Mouse (Mus musculus): ENCODE results near the gene Rpl36. TPM values are rescaled to one million over a fixed set of nuclear protein-coding genes. Genes with fewer than 3 reads are reported as not detected.
A peak's percentile ranks its signal among the peaks of the same experiment; 100 is the strongest.
"Not testable (repeated sequence)": the region's sequence is repeated elsewhere in the genome, so short reads cannot be mapped to it uniquely, and the experiment has no call there.

Rpl36 gene
- polyA plus RNA-seq, 1 experiment, result 1,153 TPM

- DNase-seq (ENCODE audit: extremely low spot score in 1 of 2, low spot score in 1 of 2), result no peak
Measured at GRCm38 (mm10) chr17:56607521-56608062, 5.6 kb upstream of the Rpl36 start.

DNA sequence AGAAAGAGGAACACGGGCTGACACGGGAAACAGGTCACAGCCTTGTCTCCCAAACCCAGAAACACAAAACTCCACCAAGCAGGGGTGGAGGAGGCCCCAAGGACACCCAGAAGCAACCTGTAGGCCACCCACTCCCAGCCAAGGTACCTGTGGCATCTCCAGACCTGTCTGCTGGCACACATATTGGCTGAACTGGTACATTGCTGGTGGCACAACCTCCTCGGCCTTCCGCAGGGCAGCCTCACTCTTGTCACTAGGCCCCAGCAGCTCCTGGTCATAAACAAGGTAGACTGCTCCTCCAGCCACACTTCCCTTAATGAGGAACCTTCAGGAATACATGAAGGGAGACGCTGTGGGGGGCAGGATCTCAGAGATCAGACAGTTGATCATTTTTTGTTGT is 4.5 kb upstream of the Rpl36 start:
- no peak for DNase-seq (ENCODE audit: extremely low spot score in 1 of 2, low spot score in 1 of 2)

DNA sequence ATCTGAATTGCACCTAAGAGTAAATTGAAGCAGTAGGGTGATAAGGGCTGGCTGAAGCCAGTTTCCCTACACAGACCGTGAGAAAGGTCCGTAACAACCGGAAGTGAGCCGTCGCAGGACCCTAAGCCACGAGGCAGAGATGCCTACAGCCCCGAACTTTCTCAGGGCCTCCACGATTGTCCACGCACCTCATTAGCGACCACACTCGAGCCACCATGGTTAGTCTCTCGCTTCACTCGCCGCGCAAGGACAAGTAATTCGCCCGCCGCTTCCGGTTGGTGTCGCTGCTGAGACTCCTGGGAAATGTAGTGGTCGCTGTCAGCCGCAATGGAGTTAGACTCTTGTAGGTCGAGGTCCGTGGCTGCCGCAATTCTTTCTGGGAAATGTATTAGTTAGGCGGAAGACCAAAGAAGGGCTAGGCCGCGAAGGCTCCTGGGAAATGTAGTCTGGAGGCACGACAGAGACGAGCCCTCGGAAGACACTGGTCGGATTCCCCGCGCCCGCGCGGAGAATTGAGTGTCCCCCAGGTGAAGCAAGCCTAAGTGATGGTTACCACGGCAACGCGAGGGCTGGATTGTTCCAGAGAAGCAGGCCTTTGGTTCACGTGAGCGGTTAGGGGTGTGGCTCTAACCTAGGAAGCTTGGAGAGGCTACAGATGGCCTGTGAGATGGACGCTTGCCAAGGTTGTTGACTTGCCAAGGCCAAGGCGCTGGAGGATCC is 3.6 kb upstream of the Rpl36 start, which contains the start of gene 2410015M20Rik:
2410015M20Rik (minus strand) TSS at position 320 of the 720 bp plus-strand sequence.
- peak; percentile 98 for DNase-seq (ENCODE audit: extremely low spot score in 1 of 2, low spot score in 1 of 2)

DNA sequence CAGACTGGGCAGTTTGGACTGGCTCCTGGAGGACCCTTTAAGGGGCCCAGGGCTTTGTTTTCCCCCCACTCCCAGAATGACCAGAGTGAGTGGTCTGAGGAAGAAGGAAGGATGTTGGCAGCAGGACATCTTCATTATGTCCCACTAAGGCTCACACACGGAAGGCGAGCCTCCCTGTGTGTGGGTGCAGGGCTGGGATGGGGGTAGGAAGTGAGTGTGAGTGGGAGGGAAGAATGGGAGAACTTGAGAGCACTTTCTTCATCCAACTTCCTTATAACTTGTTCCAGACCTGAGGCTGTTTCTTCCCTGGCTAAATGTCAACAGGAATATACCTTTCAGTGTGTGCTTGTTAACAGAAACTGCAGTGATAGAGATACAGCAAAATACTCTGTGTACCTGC is 1.9 kb upstream of the Rpl36 start:
- DNase-seq (ENCODE audit: extremely low spot score in 1 of 2, low spot score in 1 of 2), result no peak

DNA sequence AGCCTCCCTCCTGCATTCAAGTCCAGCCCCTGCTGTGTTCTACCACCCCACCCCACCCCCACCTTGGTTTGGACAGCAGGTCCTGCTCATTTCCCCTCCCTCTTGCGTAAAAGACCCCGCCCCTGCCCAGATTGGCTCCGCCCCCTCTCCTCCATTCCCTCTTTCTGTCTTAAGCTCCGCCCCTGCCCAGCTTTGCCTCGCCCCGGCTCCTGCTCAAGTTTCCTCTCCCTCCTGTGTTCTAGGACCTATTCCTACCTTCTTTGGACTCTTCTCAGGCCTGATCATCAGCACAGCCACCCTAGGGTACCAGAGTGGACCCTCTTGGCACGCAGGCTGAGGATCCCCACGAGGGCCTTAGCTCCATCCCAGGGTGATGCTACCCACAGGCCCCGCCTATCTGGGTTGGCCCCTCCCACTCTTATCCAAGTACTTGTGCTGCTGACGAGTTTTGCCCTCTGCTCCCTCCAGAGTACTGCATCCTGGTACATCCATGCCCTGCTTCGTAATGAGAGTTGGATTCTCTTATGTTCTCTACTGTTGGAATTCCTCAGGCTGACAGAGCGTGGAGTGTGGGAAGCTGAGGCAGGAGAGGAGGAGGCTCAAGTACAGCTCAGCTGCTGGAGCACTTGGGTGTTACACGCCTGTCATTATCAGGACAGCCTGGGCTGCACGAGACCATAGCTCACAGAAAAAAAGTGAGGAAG is 1.2 kb upstream of the Rpl36 start:
- no peak for DNase-seq (ENCODE audit: extremely low spot score in 1 of 2, low spot score in 1 of 2)

- not testable (repeated sequence) for DNase-seq (ENCODE audit: extremely low spot score in 1 of 2, low spot score in 1 of 2)
Measured at GRCm38 (mm10) chr17:56612565-56612939, 664 bp upstream of the Rpl36 start.

- DNase-seq (ENCODE audit: extremely low spot score in 1 of 2, low spot score in 1 of 2), result not testable (repeated sequence)
Measured at GRCm38 (mm10) chr17:56613893-56614292, 677 bp downstream of the Rpl36 start.

- DNase-seq (ENCODE audit: extremely low spot score in 1 of 2, low spot score in 1 of 2), result no peak
Measured at GRCm38 (mm10) chr17:56614391-56615135, 1.3 kb downstream of the Rpl36 start.

GRCm38 (mm10) chr17:56615136-56615784 is 2.0 kb downstream of the Rpl36 start:
- DNase-seq (ENCODE audit: extremely low spot score in 1 of 2, low spot score in 1 of 2), result no peak

DNA sequence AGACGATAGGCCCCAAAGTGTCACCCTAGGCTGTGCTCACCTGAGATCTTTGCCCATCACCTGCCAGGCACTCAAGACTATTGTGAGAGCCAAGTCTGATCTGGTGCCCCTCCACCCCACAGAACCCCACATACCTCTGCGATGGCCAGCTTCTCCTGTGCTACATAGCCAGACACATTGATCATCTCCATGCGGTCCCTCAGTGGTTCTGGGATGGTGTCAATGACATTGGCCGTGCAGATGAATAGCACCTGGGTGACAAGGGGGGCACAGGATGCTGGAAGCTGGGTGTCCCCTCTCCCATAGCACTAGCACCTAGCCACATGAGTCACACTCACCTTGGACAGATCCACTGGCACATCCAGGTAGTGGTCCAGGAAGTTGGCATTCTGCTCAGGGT is 2.6 kb downstream of the Rpl36 start:
- DNase-seq (ENCODE audit: extremely low spot score in 1 of 2, low spot score in 1 of 2), result no peak

DNA sequence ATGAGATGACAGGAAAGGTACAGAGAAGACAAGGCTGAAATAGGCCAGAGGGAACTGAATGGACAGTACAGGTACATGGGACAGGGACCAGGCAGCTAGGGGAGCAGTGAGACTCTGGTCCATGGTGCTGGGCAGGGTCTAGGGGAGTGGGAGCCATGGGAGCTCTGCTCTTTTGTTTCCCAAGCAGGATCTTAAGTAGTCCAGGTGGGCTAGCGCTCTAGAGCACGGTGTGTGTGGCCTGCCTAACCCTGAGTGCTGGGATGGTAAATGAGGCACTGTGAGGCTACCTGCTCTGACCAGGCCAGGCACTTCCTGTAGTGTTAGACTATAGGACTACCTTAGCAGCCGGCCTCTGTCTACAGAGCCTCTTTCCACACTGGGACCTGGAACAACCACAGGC is 3.5 kb downstream of the Rpl36 start:
- DNase-seq (ENCODE audit: extremely low spot score in 1 of 2, low spot score in 1 of 2), result no peak

DNA sequence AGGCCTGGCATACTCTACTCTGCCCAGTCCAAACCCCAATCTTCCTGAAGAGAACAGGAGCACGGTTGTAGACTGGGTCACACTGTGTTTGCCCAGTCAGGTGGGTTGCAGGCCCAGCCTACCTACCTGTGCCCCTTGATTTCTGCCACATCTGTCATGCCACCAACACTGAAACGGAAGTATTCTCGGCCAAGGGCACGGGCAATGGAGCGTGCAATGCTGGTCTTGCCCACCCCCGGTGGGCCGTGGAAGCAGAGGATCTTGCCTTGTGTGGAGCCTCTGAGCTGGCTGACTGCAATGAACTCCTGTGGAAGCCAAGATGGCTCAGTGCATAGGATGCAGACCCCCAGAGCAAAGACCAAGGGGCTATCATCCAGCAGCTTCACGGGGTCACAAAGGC is 4.4 kb downstream of the Rpl36 start:
- DNase-seq (ENCODE audit: extremely low spot score in 1 of 2, low spot score in 1 of 2), result no peak

- no peak for DNase-seq (ENCODE audit: extremely low spot score in 1 of 2, low spot score in 1 of 2)
Measured at GRCm38 (mm10) chr17:56625495-56625894, 12.3 kb downstream of the Rpl36 start.

DNA sequence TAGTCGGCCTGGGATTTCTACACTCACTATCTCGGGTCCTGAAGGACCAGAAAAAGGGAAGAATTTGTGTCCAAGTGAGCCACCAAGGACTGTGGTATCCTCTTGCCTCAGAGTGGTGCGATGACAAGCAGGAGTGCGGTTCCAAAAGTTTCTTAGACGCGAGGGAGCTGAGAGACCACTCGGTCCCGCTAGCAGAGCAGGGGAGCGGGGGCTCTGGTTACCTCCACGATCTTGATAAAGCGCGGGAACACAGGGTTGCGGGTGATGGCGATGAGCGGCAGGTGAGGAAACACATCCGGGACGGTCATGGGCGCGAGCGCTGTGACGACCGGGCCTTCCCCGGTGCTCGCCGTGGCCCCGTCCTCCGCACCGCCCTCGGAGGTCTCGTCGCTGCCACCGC is 13.0 kb downstream of the Rpl36 start:
- DNase-seq (ENCODE audit: extremely low spot score in 1 of 2, low spot score in 1 of 2), result no peak

DNA sequence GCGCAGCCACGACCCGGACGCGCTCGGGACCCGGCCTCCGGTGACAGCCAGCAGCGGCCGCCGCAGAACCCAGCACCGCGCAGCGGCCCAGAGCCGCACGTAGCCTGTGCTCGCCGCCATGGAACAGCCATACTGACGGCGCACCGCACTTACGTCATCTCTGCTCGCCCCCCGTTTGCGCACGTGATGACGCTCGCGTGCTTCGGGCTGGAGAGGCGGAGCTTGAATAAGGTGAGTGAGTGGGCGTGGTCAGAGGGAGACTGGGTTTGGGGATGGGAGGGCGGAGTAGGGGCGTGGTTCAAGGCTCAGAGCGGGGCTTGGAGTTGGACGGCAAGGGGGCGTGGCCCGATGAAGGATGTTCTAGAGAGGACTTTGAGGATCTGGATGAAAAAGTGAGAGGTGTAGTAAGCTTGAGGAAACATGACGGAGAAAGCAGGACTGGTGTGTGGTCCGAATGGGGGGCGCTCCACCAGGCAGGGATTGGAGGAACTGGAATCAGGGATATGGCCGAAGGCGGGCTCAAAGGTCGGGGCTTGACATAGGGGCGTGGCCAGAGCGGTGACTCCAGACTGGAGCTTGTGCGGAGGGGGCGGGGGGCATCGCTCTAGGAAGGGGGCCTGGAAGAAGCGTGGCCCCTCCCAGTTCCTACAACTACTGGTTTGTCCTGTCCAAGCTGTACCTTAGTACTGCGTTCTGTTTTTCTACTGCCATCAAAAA is 13.7 kb downstream of the Rpl36 start, which contains the start of gene Lonp1:
Lonp1 (minus strand) TSS at position 134 of the 717 bp plus-strand sequence.
- peak; percentile 94 to 98 for DNase-seq (ENCODE audit: extremely low spot score in 1 of 2, low spot score in 1 of 2)

- DNase-seq (ENCODE audit: extremely low spot score in 1 of 2, low spot score in 1 of 2), result no peak
Measured at GRCm38 (mm10) chr17:56627530-56628277, 14.5 kb downstream of the Rpl36 start, which contains the start of gene Catsperd. Catsperd (plus strand) TSS chr17:56628143.

GRCm38 (mm10) chr17:56629800-56630781 is 16.9 kb downstream of the Rpl36 start:
- not testable (repeated sequence) for DNase-seq (ENCODE audit: extremely low spot score in 1 of 2, low spot score in 1 of 2)

- DNase-seq (ENCODE audit: extremely low spot score in 1 of 2, low spot score in 1 of 2), result no peak
Measured at GRCm38 (mm10) chr17:56631807-56632206, 18.6 kb downstream of the Rpl36 start.
